Mouse (Mus musculus): ENCODE measurements around the gene Cldn24. TPM values are rescaled to one million over a fixed set of nuclear protein-coding genes. Genes with fewer than 3 reads are reported as not detected.

Gene Cldn24
- polyA plus RNA-seq, 1 experiment from 2014 or later = not detected

- Histone ChIP-seq H3K36me3 (ENCODE audit: control insufficient read depth, insufficient read depth, low read length) (peaks cover 11% of the 10 kb centered on the region), H3K27ac (ENCODE audit: low read depth, low read length) (no peak overlapping the region), H3K27me3 (replicated peaks; ENCODE audit: control insufficient read depth, insufficient read depth, low read length) (no peaks in the 10 kb centered on the region), H3K4me1 (replicated peaks; ENCODE audit: control insufficient read depth, insufficient read depth, low read length) (no peaks in the 10 kb centered on the region), H3K9me3 (ENCODE audit: control insufficient read depth, low read length) (no peaks in the 10 kb centered on the region), H3K4me3 (ENCODE audit: low read depth, low read length) (no peak overlapping the region), H3K9ac (ENCODE audit: low read depth, low read length) (no peak overlapping the region), H3K4me2 (no peak overlapping the region)
- 95% methylated on average over 10 of the region's 10 CpGs for WGBS
- DNase-seq (ENCODE audit: low spot score) = no peak
- no peak for ATAC-seq (replicated peaks; ENCODE audit: low FRiP score)
Observed at GRCm38 (mm10) chr8:47843651-47844050, 21.7 kb downstream of the Cldn24 start.

- no peak overlapping the region for H3K27ac ChIP-seq (ENCODE audit: low read depth, low read length)
- peaks cover 8% of the 10 kb centered on the region; the same call in 1 of the 2 replicates for H3K36me3 ChIP-seq (ENCODE audit: control insufficient read depth, insufficient read depth, low read length)
- H3K27me3 ChIP-seq (replicated peaks; ENCODE audit: control insufficient read depth, insufficient read depth, low read length) = no peaks in the 10 kb centered on the region
- no peak for DNase-seq (ENCODE audit: low spot score)
- no peak overlapping the region for H3K4me2 ChIP-seq
- H3K9me3 ChIP-seq (ENCODE audit: control insufficient read depth, low read length) = no peaks in the 10 kb centered on the region
- H3K9ac ChIP-seq (ENCODE audit: low read depth, low read length) = no peak overlapping the region
- WGBS = 87% methylated on average over 13 of the region's 13 CpGs
- no peaks in the 10 kb centered on the region for H3K4me1 ChIP-seq (replicated peaks; ENCODE audit: control insufficient read depth, insufficient read depth, low read length)
- no peak for ATAC-seq (replicated peaks; ENCODE audit: low FRiP score)
- no peak overlapping the region for H3K4me3 ChIP-seq (ENCODE audit: low read depth, low read length)
Observed at GRCm38 (mm10) chr8:47845956-47846355, 24.0 kb downstream of the Cldn24 start.

GRCm38 (mm10) chr8:47847161-47847560 is 25.2 kb downstream of the Cldn24 start:
- no peaks in the 10 kb centered on the region for H3K9me3 ChIP-seq (ENCODE audit: control insufficient read depth, low read length)
- no peak for ATAC-seq (replicated peaks; ENCODE audit: low FRiP score)
- no peak for DNase-seq (ENCODE audit: low spot score)
- no peaks in the 10 kb centered on the region for H3K4me1 ChIP-seq (replicated peaks; ENCODE audit: control insufficient read depth, insufficient read depth, low read length)
- no peak overlapping the region for H3K4me2 ChIP-seq
- H3K36me3 ChIP-seq (ENCODE audit: control insufficient read depth, insufficient read depth, low read length) = peaks cover 8% of the 10 kb centered on the region; the same call in 1 of the 2 replicates
- H3K27me3 ChIP-seq (replicated peaks; ENCODE audit: control insufficient read depth, insufficient read depth, low read length) = no peaks in the 10 kb centered on the region
- no peak overlapping the region for H3K27ac ChIP-seq (ENCODE audit: low read depth, low read length)
- H3K4me3 ChIP-seq (ENCODE audit: low read depth, low read length) = no peak overlapping the region
- H3K9ac ChIP-seq (ENCODE audit: low read depth, low read length) = no peak overlapping the region
- 90% methylated on average over 14 of the region's 14 CpGs for WGBS

GRCm38 (mm10) chr8:47847931-47848330 is 26.0 kb downstream of the Cldn24 start:
- H3K9me3 ChIP-seq (ENCODE audit: control insufficient read depth, low read length) = no peaks in the 10 kb centered on the region
- H3K4me1 ChIP-seq (replicated peaks; ENCODE audit: control insufficient read depth, insufficient read depth, low read length) = no peaks in the 10 kb centered on the region
- no peak for ATAC-seq (replicated peaks; ENCODE audit: low FRiP score)
- peaks cover 8% of the 10 kb centered on the region; the same call in 1 of the 2 replicates for H3K36me3 ChIP-seq (ENCODE audit: control insufficient read depth, insufficient read depth, low read length)
- WGBS = 93% methylated on average over 6 of the region's 6 CpGs
- DNase-seq (ENCODE audit: low spot score) = no peak
- no peak overlapping the region for H3K27ac ChIP-seq (ENCODE audit: low read depth, low read length)
- H3K4me2 ChIP-seq = no peak overlapping the region
- no peak overlapping the region for H3K9ac ChIP-seq (ENCODE audit: low read depth, low read length)
- H3K4me3 ChIP-seq (ENCODE audit: low read depth, low read length) = no peak overlapping the region
- H3K27me3 ChIP-seq (replicated peaks; ENCODE audit: control insufficient read depth, insufficient read depth, low read length) = no peaks in the 10 kb centered on the region

- 77% methylated on average over 8 of the region's 8 CpGs for WGBS
Observed at GRCm38 (mm10) chr8:47849842-47850241, 27.9 kb downstream of the Cldn24 start.

GRCm38 (mm10) chr8:47851824-47852502 is 30.0 kb downstream of the Cldn24 start:
- Histone ChIP-seq H3K27ac (ENCODE audit: low read depth, low read length) (no peak overlapping the region), H3K27me3 (replicated peaks; ENCODE audit: control insufficient read depth, insufficient read depth, low read length) (no peaks in the 10 kb centered on the region), H3K9me3 (ENCODE audit: control insufficient read depth, low read length) (no peaks in the 10 kb centered on the region), H3K4me2 (peak overlapping the region; percentile 30), H3K9ac (ENCODE audit: low read depth, low read length) (no peak overlapping the region), H3K4me3 (ENCODE audit: low read depth, low read length) (peak overlapping the region; percentile 18), H3K36me3 (ENCODE audit: control insufficient read depth, insufficient read depth, low read length) (peaks cover 4% of the 10 kb centered on the region; the same call in 1 of the 2 replicates), H3K4me1 (replicated peaks; ENCODE audit: control insufficient read depth, insufficient read depth, low read length) (no peaks in the 10 kb centered on the region)
- ATAC-seq (replicated peaks; ENCODE audit: low FRiP score) (no peak; the same call in 1 of the 2 replicates), DNase-seq (ENCODE audit: low spot score) (no peak)
- WGBS = 55% methylated on average over 12 of the region's 12 CpGs

More at GRCm38 (mm10) chr8:47849842-47850241, 27.9 kb downstream of the Cldn24 start:
- no peaks in the 10 kb centered on the region for H3K9me3 ChIP-seq (ENCODE audit: control insufficient read depth, low read length)
- ATAC-seq (replicated peaks; ENCODE audit: low FRiP score) = no peak
- no peak for DNase-seq (ENCODE audit: low spot score)
- H3K36me3 ChIP-seq (ENCODE audit: control insufficient read depth, insufficient read depth, low read length) = peaks cover 4% of the 10 kb centered on the region; the same call in 1 of the 2 replicates
- no peaks in the 10 kb centered on the region for H3K4me1 ChIP-seq (replicated peaks; ENCODE audit: control insufficient read depth, insufficient read depth, low read length)
- H3K9ac ChIP-seq (ENCODE audit: low read depth, low read length) = no peak overlapping the region
- no peaks in the 10 kb centered on the region for H3K27me3 ChIP-seq (replicated peaks; ENCODE audit: control insufficient read depth, insufficient read depth, low read length)
- no peak overlapping the region for H3K4me3 ChIP-seq (ENCODE audit: low read depth, low read length)
- H3K27ac ChIP-seq (ENCODE audit: low read depth, low read length) = no peak overlapping the region
- H3K4me2 ChIP-seq = no peak overlapping the region

- no peak overlapping the region for H3K27ac ChIP-seq (ENCODE audit: low read depth, low read length)
- no peaks in the 10 kb centered on the region for H3K27me3 ChIP-seq (replicated peaks; ENCODE audit: control insufficient read depth, insufficient read depth, low read length)
- ATAC-seq (replicated peaks; ENCODE audit: low FRiP score) (no peak), DNase-seq (ENCODE audit: low spot score) (no peak)
- no peak overlapping the region for H3K4me2 ChIP-seq
- no peak overlapping the region for H3K9ac ChIP-seq (ENCODE audit: low read depth, low read length)
- H3K9me3 ChIP-seq (ENCODE audit: control insufficient read depth, low read length) = no peaks in the 10 kb centered on the region
- no peak overlapping the region for H3K4me3 ChIP-seq (ENCODE audit: low read depth, low read length)
- 77% methylated on average over 5 of the region's 5 CpGs for WGBS
- H3K36me3 ChIP-seq (ENCODE audit: control insufficient read depth, insufficient read depth, low read length) = 0 out of 2 replicates have a peak, but pooled peaks cover 2% of the 10 kb centered on the region
- no peaks in the 10 kb centered on the region for H3K4me1 ChIP-seq (replicated peaks; ENCODE audit: control insufficient read depth, insufficient read depth, low read length)
Observed at GRCm38 (mm10) chr8:47852737-47853136, 30.8 kb downstream of the Cldn24 start.

- WGBS = 85% methylated on average over 5 of the region's 5 CpGs
- 0 out of 2 replicates have a peak, but pooled peaks cover 5% of the 10 kb centered on the region for H3K36me3 ChIP-seq (ENCODE audit: control insufficient read depth, insufficient read depth, low read length)
Observed at GRCm38 (mm10) chr8:47853356-47853755, 31.4 kb downstream of the Cldn24 start.

GRCm38 (mm10) chr8:47859259-47859658 is 37.3 kb downstream of the Cldn24 start:
- ATAC-seq (replicated peaks; ENCODE audit: low FRiP score) (no peak), DNase-seq (ENCODE audit: low spot score) (no peak)
- Histone ChIP-seq H3K27me3 (replicated peaks; ENCODE audit: control insufficient read depth, insufficient read depth, low read length) (no peaks in the 10 kb centered on the region), H3K36me3 (ENCODE audit: control insufficient read depth, insufficient read depth, low read length) (peaks cover 5% of the 10 kb centered on the region; the same call in 1 of the 2 replicates), H3K4me3 (ENCODE audit: low read depth, low read length) (no peak overlapping the region), H3K4me1 (replicated peaks; ENCODE audit: control insufficient read depth, insufficient read depth, low read length) (no peaks in the 10 kb centered on the region), H3K27ac (ENCODE audit: low read depth, low read length) (no peak overlapping the region), H3K9me3 (ENCODE audit: control insufficient read depth, low read length) (no peaks in the 10 kb centered on the region), H3K4me2 (no peak overlapping the region), H3K9ac (ENCODE audit: low read depth, low read length) (no peak overlapping the region)
- WGBS = 93% methylated on average over 12 of the region's 12 CpGs

More at GRCm38 (mm10) chr8:47853356-47853755, 31.4 kb downstream of the Cldn24 start:
- Histone ChIP-seq H3K4me2 (no peak overlapping the region), H3K9ac (ENCODE audit: low read depth, low read length) (no peak overlapping the region), H3K4me1 (replicated peaks; ENCODE audit: control insufficient read depth, insufficient read depth, low read length) (no peaks in the 10 kb centered on the region), H3K27ac (ENCODE audit: low read depth, low read length) (no peak overlapping the region), H3K9me3 (ENCODE audit: control insufficient read depth, low read length) (no peaks in the 10 kb centered on the region), H3K4me3 (ENCODE audit: low read depth, low read length) (no peak overlapping the region), H3K27me3 (replicated peaks; ENCODE audit: control insufficient read depth, insufficient read depth, low read length) (no peaks in the 10 kb centered on the region)
- DNase-seq (ENCODE audit: low spot score) (no peak), ATAC-seq (replicated peaks; ENCODE audit: low FRiP score) (no peak)
